Mouse (Mus musculus) kidney, adult 2 months (tissue): ENCODE data around the gene Zg16.

Experiments used
- CTCF ChIP-seq: fragments of 200-500 bp; conservative IDR thresholded peaks from 2 replicates; pipeline ENCODE4 v1.5.1; 2011; ENCODE audit warnings: low read depth, mild to moderate bottlenecking, control low read depth, low read length, moderate library complexity, mixed read lengths; ENCODE audit not compliant: insufficient read depth, insufficient read length
- POLR2A ChIP-seq: fragments of 200-500 bp; IDR thresholded peaks from one replicate; pipeline ENCODE4 v1.6.1; 2011; ENCODE audit warnings: low read depth, low read length, control low read depth

DNA sequence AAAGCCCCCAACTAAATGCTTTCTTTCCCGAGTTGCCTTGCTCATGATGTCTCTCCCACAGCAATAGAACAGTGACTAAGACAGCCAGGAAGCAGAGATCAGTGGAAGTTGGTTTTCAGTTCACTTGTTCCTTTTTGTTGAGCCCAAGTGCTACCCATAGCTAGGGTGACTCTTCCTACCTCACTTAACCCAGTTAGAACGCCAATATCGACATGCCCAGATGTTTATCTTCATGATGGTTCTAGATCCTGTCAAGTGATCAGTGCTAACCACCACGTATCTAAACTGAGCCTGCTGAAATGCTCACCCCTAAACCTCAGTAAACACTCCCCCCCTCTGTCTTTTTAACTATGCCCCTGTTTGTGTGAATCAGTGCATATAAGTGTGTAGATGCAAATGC is 12.4 kb upstream of the Zg16 start:
- TF ChIP-seq CTCF: no peak
- TF ChIP-seq POLR2A: no peak
